Mouse (Mus musculus): ENCODE measurements at regions not wholly inside any gene's neighbourhood (a gene's known extent, or its start where the extent isn't known, plus 50 kb on each side); places are given as distances from the start of the nearest gene placed in this dataset.

DNA sequence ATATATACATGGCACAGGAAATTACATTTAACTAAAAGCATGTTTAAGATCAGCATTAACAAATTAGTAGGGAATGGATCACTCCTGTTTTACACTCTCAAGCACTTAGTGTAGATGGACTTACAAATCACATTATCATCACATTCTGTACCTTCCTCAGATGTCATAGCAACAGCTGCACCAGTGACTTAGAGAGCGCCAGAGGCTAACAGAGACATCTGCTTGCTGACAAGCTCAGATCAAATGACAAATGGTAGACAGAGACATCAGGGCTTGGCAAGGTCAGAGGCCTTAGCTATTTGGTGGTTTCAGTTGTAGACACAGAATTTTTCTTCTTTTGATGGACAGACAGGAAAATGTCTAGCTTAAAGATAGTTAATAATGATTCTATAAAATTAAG, 897.5 kb upstream of the Slc10a2 start:
- DNase-seq (ENCODE audit: low spot score in 2 of 2) = no peak

GRCm38 (mm10) chr8:5994846-5995245, 889.7 kb upstream of the Slc10a2 start:
- no peak for DNase-seq (ENCODE audit: low spot score in 2 of 2)

DNA sequence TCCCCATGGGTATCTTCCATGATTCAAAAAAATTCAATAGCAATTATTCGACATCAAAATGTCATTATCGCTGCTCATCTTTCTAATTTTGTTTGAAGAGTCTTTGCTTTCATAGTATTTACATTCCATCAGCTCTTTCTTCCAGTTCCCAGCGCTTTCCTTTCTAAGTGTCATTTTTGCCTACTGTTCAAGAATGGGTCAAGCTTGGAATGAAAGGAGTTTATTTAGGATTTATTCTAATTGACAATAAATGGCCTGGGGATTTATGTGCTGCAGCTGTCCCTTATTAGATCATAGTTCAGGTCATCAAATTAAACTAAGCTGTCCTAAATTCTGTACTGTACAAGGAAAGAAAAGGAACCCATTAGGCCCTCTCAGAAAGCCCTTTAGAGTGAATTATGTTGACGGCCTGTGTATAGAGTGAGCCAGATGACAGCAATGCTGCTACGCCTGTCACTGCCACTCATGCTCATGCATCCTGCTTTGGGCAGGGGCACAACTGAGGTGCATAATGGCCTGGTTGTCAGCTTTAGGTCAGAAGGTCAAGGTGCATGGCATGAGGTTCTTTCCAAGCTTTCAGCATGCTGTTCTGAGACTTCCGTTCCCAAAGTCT, 860.4 kb upstream of the Slc10a2 start:
- no peak for DNase-seq (ENCODE audit: low spot score in 2 of 2)

- no peak for DNase-seq (ENCODE audit: low spot score in 2 of 2)
These were observed 859.1 kb upstream of the Slc10a2 start for GRCm38 (mm10) chr8:5964299-5964698.

GRCm38 (mm10) chr8:5938057-5938456, 832.9 kb upstream of the Slc10a2 start:
- DNase-seq (ENCODE audit: low spot score in 2 of 2) = no peak

GRCm38 (mm10) chr8:5918136-5918535, 813.0 kb upstream of the Slc10a2 start:
- no peak for DNase-seq (ENCODE audit: low spot score in 2 of 2)
